Mouse (Mus musculus): Measurements from ENCODE around the gene Fam198a. TPM values are rescaled to one million over a fixed set of nuclear protein-coding genes. Genes with fewer than 3 reads are reported as not detected.

Gene Fam198a
- polyA plus RNA-seq (2016; fragmentation: Nextera tagmentation; extraction: Ambion mirVana): 0.37 and 0.53 TPM in 2 replicates

GRCm38 (mm10) chr9:121950418-121951113 is at the start of gene Fam198a:
Fam198a (plus strand) TSS chr9:121950988.
- 15% methylated on average over 14 of the region's 14 CpGs for WGBS
- Histone ChIP-seq H3K36me3 (replicated peaks) (no peaks in the 10 kb centered on the region), H3K27me3 (replicated peaks; ENCODE audit: low read depth, poor library complexity, severe bottlenecking) (no peaks in the 10 kb centered on the region), H3K9me3 (no peaks in the 10 kb centered on the region), H3K4me3 (peak within 1 kb of the TSS; percentile 37; the same call in 1 of the 2 replicates), H3K27ac (replicated peaks) (peak within 1 kb of the TSS; percentile 61), H3K4me1 (peaks cover 14% of the 10 kb centered on the region)
- peak; percentile 46 for DNase-seq (ENCODE audit: low spot score)

GRCm38 (mm10) chr9:121901710-121902700 is 48.8 kb upstream of the Fam198a start:
- no peak for DNase-seq (ENCODE audit: low spot score)
- no peaks in the 10 kb centered on the region for H3K9me3 ChIP-seq
- H3K4me1 ChIP-seq: no peaks in the 10 kb centered on the region
- 73% methylated on average over 5 of the region's 5 CpGs for WGBS
- H3K27ac ChIP-seq (replicated peaks): no peak overlapping the region
- H3K27me3 ChIP-seq (replicated peaks; ENCODE audit: low read depth, poor library complexity, severe bottlenecking): no peaks in the 10 kb centered on the region
- H3K4me3 ChIP-seq: no peak overlapping the region
- H3K36me3 ChIP-seq (replicated peaks): no peaks in the 10 kb centered on the region

GRCm38 (mm10) chr9:121903476-121904305 is 47.1 kb upstream of the Fam198a start:
- no peak for DNase-seq (ENCODE audit: low spot score)
- H3K27me3 ChIP-seq (replicated peaks; ENCODE audit: low read depth, poor library complexity, severe bottlenecking): no peaks in the 10 kb centered on the region
- H3K36me3 ChIP-seq (replicated peaks): no peaks in the 10 kb centered on the region
- no peak overlapping the region for H3K27ac ChIP-seq (replicated peaks)
- no peaks in the 10 kb centered on the region for H3K9me3 ChIP-seq
- H3K4me1 ChIP-seq: no peaks in the 10 kb centered on the region
- WGBS: 81% methylated on average over 8 of the region's 8 CpGs
- H3K4me3 ChIP-seq: no peak overlapping the region

- Histone ChIP-seq H3K4me3 (no peak overlapping the region), H3K36me3 (replicated peaks) (no peaks in the 10 kb centered on the region), H3K27me3 (replicated peaks; ENCODE audit: low read depth, poor library complexity, severe bottlenecking) (no peaks in the 10 kb centered on the region), H3K27ac (replicated peaks) (no peak overlapping the region), H3K9me3 (no peaks in the 10 kb centered on the region), H3K4me1 (no peaks in the 10 kb centered on the region)
- 88% methylated on average over 4 of the region's 4 CpGs for WGBS
- DNase-seq (ENCODE audit: low spot score): no peak
These were observed 46.5 kb upstream of the Fam198a start for GRCm38 (mm10) chr9:121904319-121904718.

- DNase-seq (ENCODE audit: low spot score): no peak
- Histone ChIP-seq H3K4me1 (no peaks in the 10 kb centered on the region), H3K36me3 (replicated peaks) (no peaks in the 10 kb centered on the region), H3K27me3 (replicated peaks; ENCODE audit: low read depth, poor library complexity, severe bottlenecking) (no peaks in the 10 kb centered on the region), H3K27ac (replicated peaks) (no peak overlapping the region), H3K4me3 (no peak overlapping the region), H3K9me3 (no peaks in the 10 kb centered on the region)
- WGBS: 89% methylated on average over 7 of the region's 7 CpGs
These were observed 45.8 kb upstream of the Fam198a start for GRCm38 (mm10) chr9:121904946-121905345.

GRCm38 (mm10) chr9:121905556-121906185 is 45.1 kb upstream of the Fam198a start:
- Histone ChIP-seq H3K36me3 (replicated peaks) (no peaks in the 10 kb centered on the region), H3K4me3 (no peak overlapping the region), H3K27me3 (replicated peaks; ENCODE audit: low read depth, poor library complexity, severe bottlenecking) (no peaks in the 10 kb centered on the region), H3K4me1 (no peaks in the 10 kb centered on the region), H3K9me3 (no peaks in the 10 kb centered on the region), H3K27ac (replicated peaks) (no peak overlapping the region)
- DNase-seq (ENCODE audit: low spot score): no peak
- WGBS: 86% methylated on average over 4 of the region's 4 CpGs

- no peak for DNase-seq (ENCODE audit: low spot score)
- Histone ChIP-seq H3K9me3 (no peaks in the 10 kb centered on the region), H3K27ac (replicated peaks) (no peak overlapping the region), H3K36me3 (replicated peaks) (no peaks in the 10 kb centered on the region), H3K4me1 (no peaks in the 10 kb centered on the region), H3K27me3 (replicated peaks; ENCODE audit: low read depth, poor library complexity, severe bottlenecking) (no peaks in the 10 kb centered on the region), H3K4me3 (no peak overlapping the region)
- WGBS: 83% methylated on average over 5 of the region's 5 CpGs
These were observed 44.3 kb upstream of the Fam198a start for GRCm38 (mm10) chr9:121906456-121906855.

- Histone ChIP-seq H3K9me3 (no peaks in the 10 kb centered on the region), H3K36me3 (replicated peaks) (no peaks in the 10 kb centered on the region), H3K27me3 (replicated peaks; ENCODE audit: low read depth, poor library complexity, severe bottlenecking) (no peaks in the 10 kb centered on the region), H3K27ac (replicated peaks) (no peak overlapping the region), H3K4me1 (no peaks in the 10 kb centered on the region), H3K4me3 (no peak overlapping the region)
- no peak for DNase-seq (ENCODE audit: low spot score)
- 72% methylated on average over 10 of the region's 10 CpGs for WGBS
These were observed 43.3 kb upstream of the Fam198a start for GRCm38 (mm10) chr9:121907356-121908070.

GRCm38 (mm10) chr9:121908321-121908720 is 42.5 kb upstream of the Fam198a start:
- Histone ChIP-seq H3K4me3 (no peak overlapping the region), H3K9me3 (no peaks in the 10 kb centered on the region), H3K27me3 (replicated peaks; ENCODE audit: low read depth, poor library complexity, severe bottlenecking) (no peaks in the 10 kb centered on the region), H3K36me3 (replicated peaks) (no peaks in the 10 kb centered on the region), H3K27ac (replicated peaks) (no peak overlapping the region), H3K4me1 (no peaks in the 10 kb centered on the region)
- 94% methylated on average over 17 of the region's 17 CpGs for WGBS
- no peak for DNase-seq (ENCODE audit: low spot score)

- H3K36me3 ChIP-seq (replicated peaks): no peaks in the 10 kb centered on the region
- no peaks in the 10 kb centered on the region for H3K27me3 ChIP-seq (replicated peaks; ENCODE audit: low read depth, poor library complexity, severe bottlenecking)
- WGBS: 83% methylated on average over 6 of the region's 6 CpGs
- no peaks in the 10 kb centered on the region for H3K9me3 ChIP-seq
- no peak overlapping the region for H3K4me3 ChIP-seq
- no peaks in the 10 kb centered on the region for H3K4me1 ChIP-seq
- no peak overlapping the region for H3K27ac ChIP-seq (replicated peaks)
- DNase-seq (ENCODE audit: low spot score): no peak
These were observed 41.2 kb upstream of the Fam198a start for GRCm38 (mm10) chr9:121909635-121910034.

- Histone ChIP-seq H3K27me3 (replicated peaks; ENCODE audit: low read depth, poor library complexity, severe bottlenecking) (no peaks in the 10 kb centered on the region), H3K4me3 (no peak overlapping the region), H3K9me3 (no peaks in the 10 kb centered on the region), H3K27ac (replicated peaks) (no peak overlapping the region), H3K4me1 (no peaks in the 10 kb centered on the region), H3K36me3 (replicated peaks) (no peaks in the 10 kb centered on the region)
- WGBS: 90% methylated on average over 7 of the region's 7 CpGs
- DNase-seq (ENCODE audit: low spot score): no peak
These were observed 39.6 kb upstream of the Fam198a start for GRCm38 (mm10) chr9:121911196-121911595.
